Mouse (Mus musculus): ENCODE results near the gene Tnip1.
"Not testable (repeated sequence)": the region's sequence is repeated elsewhere in the genome, so short reads cannot be mapped to it uniquely, and the experiment has no call there.

DNA sequence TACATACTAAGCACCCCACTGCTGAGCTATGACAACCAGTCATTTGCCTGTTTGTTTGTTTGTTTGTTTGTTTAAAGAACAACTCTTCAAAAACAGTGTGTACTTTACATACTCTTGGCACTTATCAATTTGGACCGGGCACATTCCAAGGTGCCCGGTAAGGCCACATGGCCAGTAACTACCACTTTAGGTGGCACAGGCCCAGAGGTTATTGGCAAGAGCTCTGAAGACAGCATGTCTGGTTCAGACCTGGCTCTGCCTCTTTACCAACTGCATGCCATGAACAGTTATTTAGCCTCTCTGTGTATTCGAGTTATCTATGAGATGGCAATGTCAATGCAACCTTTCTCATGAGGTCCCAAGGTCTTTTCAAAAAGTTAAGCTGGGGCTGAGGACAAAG lies 66.1 kb downstream of the Tnip1 start:
- not testable (repeated sequence) for TF ChIP-seq POLR2A (IDR thresholded peaks at IDR 0.05; ENCODE audit: low read depth, low read length); CTCF (IDR thresholded peaks at IDR 0.05; ENCODE audit: borderline replicate concordance, insufficient read depth, low read length)
